Mouse (Mus musculus) cortical plate, adult 2 months (tissue): ENCODE data around the gene Cblc.

Source experiments
- CTCF ChIP-seq: fragments of 200-500 bp; IDR thresholded peaks from 2 replicates; pipeline ENCODE4 v1.5.1; 2011; ENCODE audit warnings: mild to moderate bottlenecking, control low read depth, low read length; ENCODE audit not compliant: insufficient read depth; ENCODE audit errors: extremely low read depth
- POLR2A ChIP-seq: fragments of 200-500 bp; IDR thresholded peaks from 2 replicates; pipeline ENCODE4 v1.6.1; 2011; ENCODE audit warnings: mild to moderate bottlenecking, low read length, control low read depth; ENCODE audit not compliant: insufficient read depth; ENCODE audit errors: extremely low read depth

- TF ChIP-seq CTCF = no peak
- no peak for TF ChIP-seq POLR2A
Measured at GRCm38 (mm10) chr7:19760021-19760420, 36.6 kb downstream of the Cblc start.
